Mouse (Mus musculus) large intestine, adult 2 months (tissue): ENCODE results near the gene Tada3. TPM values are rescaled to one million over a fixed set of nuclear protein-coding genes. Genes with fewer than 3 reads are reported as not detected.
A peak's percentile ranks its signal among the peaks of the same experiment; 100 is the strongest.

Experiments
- DNase-seq: peaks from one replicate; pipeline ENCODE4 v3.0.0-alpha.2; 2012; ENCODE audit warnings: low read depth, low spot score
- WGBS: fragments of 180-500 bp; shearing (Covaris S2); methylation state at CpG from one replicate; pipeline ENCODE4 v1.1.7; 2018; 5-methylcytosine and 5-hydroxymethylcytosine counted together
- polyA plus RNA-seq: library from polyadenylated mRNA; depleted of rRNA; stranded (reverse); fragments of >200 nt; gene quantifications from 2 replicates; pipeline ENCODE4 v1.2.3, GENCODE M21; 2012

Tada3 gene
- polyA plus RNA-seq, 1 experiment: 19.8 TPM

DNA sequence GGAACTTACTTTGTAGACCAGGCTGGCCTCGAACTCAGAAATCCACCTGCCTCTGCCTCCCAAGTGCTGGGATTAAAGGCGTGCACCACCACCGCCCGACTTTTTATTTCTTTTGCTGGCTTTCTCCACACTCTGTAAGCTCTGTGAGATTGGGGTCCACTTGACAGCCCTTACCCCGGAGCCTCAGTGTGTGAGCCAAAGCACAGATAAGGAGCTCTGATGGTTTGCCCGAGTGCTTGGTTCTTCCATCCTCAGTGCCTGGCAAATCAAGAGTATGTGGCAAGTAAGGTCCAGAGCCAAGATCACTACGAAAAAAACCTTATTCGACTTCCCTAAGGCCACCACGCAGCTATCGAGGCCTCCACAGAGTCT is 14.3 kb upstream of the Tada3 start:
- DNase-seq: no peak
- 25% methylated on average over 10 of the region's 10 CpGs for WGBS

DNA sequence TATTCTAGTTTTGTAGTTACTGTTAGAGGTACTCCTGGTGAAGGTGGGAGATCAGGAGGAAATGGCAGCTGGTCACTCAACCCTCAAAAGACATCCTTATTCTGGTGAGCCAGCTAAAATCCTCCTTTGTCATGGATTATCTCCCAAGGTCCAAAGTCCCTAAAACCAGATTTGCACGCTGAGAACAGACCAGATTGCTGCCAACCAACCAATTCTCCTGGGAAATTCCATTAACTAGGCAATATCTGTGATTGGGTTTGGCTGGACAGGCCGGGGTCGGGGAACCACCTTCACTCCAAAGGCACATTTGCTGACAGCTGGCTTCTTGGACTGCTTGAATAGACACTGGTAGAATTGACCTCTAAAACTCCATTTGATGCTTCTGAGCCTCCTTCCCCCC is 13.0 kb upstream of the Tada3 start:
- 66% methylated on average over 3 of the region's 3 CpGs for WGBS
- DNase-seq: no peak

DNA sequence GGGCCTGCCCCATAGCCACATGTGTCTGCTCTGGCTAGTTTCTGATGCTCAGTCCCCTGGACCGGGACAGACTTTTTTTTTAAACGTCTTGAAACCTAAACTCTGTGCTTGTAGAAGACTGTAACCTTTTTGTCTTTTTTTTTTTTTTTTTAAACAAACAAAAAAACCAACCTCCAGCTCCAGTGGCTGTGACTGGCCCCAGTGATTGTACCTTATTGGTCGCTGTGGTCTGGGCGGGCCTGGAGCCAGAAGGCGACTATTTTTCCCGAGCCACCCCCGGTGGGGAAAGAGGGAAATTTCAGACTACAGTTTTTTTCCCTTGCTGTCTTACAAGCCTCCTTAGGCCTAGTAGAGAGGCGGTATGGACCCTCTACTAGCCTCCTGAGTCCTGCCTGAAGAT is 11.3 kb upstream of the Tada3 start, which contains the start of gene Ttll3:
Gene Ttll3, plus strand, starts transcription at position 301 of the 400 bp plus-strand sequence.
- 66% methylated on average over 8 of the region's 8 CpGs for WGBS
- no peak for DNase-seq

DNA sequence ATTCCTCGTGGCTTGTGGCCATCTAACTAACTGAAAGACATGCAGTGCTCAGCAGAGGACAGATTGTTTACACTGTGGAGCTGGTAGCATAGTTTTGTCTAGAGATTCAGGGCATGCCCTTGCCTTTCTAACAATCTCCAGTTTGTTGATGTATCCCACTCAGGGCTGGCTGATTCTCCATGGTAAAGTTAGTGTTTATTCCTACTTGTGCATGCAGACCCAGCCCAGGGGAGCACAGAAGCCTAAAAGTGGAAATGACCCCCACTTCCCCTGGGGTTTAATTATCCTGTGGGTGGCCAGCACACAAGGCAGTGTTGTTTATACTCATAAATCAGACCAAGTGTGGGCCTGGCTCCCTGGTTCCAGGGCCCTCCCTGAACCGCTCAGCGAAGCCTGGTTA is 8.3 kb upstream of the Tada3 start:
- 61% methylated on average over 3 of the region's 3 CpGs for WGBS

DNA sequence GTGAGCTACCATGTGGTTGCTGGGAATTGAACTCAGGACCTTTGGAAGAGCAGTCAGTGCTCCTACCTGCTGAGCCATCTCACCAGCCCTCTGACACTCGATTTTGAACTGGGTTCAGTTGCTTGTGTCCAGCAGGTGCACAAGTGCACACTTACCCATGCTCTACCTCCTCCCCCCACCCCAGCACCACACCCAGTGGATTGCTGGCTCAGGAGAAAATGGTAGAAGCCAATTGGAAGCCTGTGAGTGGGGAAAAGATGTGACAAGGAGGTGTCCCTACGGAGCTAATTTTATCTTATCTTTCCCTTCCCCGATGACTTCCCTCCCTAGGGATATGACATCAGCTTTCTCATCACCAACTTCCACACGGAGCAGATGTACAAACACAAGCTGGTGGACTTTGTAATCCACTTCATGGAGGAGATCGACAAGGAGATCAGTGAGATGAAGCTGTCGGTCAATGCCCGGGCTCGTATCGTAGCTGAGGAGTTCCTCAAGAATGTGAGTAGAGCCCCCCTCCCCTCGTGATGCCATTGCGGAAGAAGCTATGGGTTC is 7.6 kb upstream of the Tada3 start:
- 59% methylated on average over 11 of the region's 11 CpGs for WGBS
- no peak for DNase-seq

More for the DNA sequence above, 8.3 kb upstream of the Tada3 start:
- DNase-seq: no peak

DNA sequence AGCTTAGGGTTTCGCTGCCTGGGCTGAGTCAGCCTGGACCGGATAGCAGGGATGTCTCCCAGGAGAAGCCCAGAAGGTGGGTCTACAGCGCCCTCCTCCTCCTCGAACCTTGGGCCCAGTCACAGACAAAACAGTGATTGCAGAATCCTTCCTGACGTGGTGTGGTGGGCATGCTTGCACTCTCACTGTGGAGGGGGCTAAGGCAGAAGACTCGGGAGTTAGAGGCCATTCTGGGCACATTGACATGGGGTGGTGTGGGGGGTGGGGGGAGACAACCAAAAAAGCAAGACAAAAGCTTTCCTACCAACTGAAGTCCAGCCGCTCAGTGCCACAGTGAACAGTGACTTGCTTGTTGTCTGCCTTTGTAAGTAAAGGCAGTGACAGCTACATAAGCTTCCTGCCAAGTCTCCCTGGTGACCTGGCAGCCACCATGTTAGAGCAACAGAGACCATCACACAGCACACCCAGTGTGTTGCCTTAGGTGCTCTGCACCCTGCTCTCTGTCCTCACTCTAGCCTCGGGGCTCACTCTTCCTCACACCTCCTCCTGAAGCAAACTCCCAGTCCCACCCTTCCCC is 6.8 kb upstream of the Tada3 start:
- no peak for DNase-seq
- WGBS: 90% methylated on average over 8 of the region's 8 CpGs

DNA sequence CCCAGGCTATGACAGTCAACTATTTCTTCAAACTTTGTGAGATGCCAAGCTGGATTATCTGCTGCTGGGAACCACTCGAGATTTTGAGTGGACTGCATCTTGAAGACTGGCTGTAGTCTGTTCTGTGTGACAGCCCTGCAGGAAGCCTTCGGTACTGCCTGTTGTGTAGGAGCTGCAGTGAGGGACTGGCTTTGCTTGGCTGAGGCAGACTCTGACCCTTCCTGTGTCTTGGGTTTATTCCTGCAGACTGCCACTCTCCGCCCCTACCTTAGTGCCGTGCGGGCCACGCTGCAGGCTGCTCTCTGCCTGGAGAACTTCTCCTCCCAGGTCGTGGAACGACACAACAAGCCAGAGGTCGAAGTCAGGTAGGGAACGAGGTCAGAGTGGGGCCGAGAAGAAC is 2.8 kb upstream of the Tada3 start:
- WGBS: 75% methylated on average over 11 of the region's 11 CpGs
- no peak for DNase-seq

GRCm38 (mm10) chr6:113379246-113379645 is 1.6 kb upstream of the Tada3 start:
- WGBS: 25% methylated on average over 6 of the region's 6 CpGs
- DNase-seq: no peak

GRCm38 (mm10) chr6:113377172-113377495 is 549 bp downstream of the Tada3 start:
- WGBS: under 1% methylated on average over 7 of the region's 7 CpGs
- peak; percentile 19 for DNase-seq

- no peak for DNase-seq
- 33% methylated on average over 4 of the region's 4 CpGs for WGBS
Measured at GRCm38 (mm10) chr6:113373491-113373890, 4.2 kb downstream of the Tada3 start.

- WGBS: 62% methylated on average over 20 of the region's 20 CpGs
- no peak for DNase-seq
Measured at GRCm38 (mm10) chr6:113370194-113370929, 7.3 kb downstream of the Tada3 start.

- no peak for DNase-seq
- WGBS: 92% methylated on average over 5 of the region's 5 CpGs
Measured at GRCm38 (mm10) chr6:113368577-113368976, 9.1 kb downstream of the Tada3 start.

- no peak for DNase-seq
- WGBS: 93% methylated on average over 7 of the region's 7 CpGs
Measured at GRCm38 (mm10) chr6:113368124-113368523, 9.6 kb downstream of the Tada3 start.

GRCm38 (mm10) chr6:113367574-113367973 is 10.1 kb downstream of the Tada3 start:
- WGBS: 100% methylated on average over 1 of the region's 1 CpGs
- DNase-seq: no peak

DNA sequence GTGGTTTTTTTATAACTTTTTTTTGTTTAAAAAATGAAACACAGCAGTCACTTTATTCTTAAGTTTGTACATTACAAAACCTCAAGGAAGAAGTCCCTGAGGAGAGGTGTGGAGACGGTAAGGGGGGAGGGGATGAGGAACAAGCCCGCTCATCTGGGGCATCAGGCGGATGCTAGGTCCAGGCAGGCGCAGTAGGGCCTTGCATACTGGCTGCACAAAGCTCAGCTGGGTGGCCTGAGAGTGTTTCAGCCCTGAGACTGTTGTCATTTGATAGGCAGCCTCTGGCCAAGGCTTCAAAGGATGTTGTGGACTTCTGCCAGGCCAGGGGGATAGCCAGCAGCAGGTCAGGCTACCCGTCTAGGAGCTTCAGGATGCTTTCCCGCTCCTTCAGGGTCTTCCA is 11.0 kb downstream of the Tada3 start:
- 94% methylated on average over 6 of the region's 6 CpGs for WGBS
- DNase-seq: no peak

- 61% methylated on average over 8 of the region's 8 CpGs for WGBS
- DNase-seq: no peak
Measured at GRCm38 (mm10) chr6:113364518-113365135, 13.1 kb downstream of the Tada3 start.

DNA sequence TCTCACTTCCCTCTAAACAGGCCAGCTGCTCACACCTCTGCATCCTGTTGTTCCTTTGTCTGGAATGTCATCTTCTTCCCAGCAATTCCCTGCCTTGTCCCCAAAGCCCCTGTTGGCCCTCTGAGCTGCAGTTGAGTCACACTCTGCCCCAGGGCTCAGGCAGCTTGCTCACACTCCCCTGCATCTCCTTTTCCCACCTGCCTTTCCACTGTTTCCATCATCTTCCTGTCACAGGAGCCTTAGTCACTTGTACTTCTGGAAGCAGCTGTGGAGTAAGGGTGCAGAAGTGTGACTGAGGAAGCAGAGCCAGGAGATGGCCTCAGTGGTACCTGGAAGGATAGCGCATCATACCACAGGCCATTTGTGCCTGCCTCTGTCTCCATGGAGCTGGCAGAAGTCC is 15.4 kb downstream of the Tada3 start:
- WGBS: 97% methylated on average over 1 of the region's 1 CpGs

GRCm38 (mm10) chr6:113361476-113361875 is 16.2 kb downstream of the Tada3 start:
- DNase-seq: no peak
- WGBS: 75% methylated on average over 4 of the region's 4 CpGs

More for the DNA sequence above, 15.4 kb downstream of the Tada3 start:
- DNase-seq: no peak

GRCm38 (mm10) chr6:113353696-113354095 is 24.0 kb downstream of the Tada3 start:
- 36% methylated on average over 3 of the region's 3 CpGs for WGBS
- no peak for DNase-seq

DNA sequence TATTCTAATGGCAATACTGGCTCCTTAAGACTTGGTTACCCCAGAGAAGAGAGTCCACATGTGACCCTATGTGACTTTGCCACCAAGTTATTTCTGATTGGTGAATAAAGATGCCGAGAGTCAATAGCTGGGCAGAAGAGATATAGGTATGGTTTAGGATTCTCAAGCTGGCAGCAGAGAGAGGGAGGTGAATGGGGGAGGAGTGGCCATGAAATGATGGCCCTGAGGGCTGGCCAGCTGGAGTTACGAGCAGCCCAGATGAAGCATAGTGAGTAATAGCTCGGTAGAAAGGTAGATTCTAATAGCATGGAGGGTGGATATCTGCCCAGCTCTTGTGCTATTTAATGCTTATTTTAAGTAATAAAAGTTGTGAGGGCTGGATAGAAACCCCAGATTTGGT is 24.9 kb downstream of the Tada3 start:
- no peak for DNase-seq

GRCm38 (mm10) chr6:113351653-113352052 is 26.0 kb downstream of the Tada3 start:
- WGBS: 36% methylated on average over 10 of the region's 10 CpGs
- no peak for DNase-seq

More for the DNA sequence above, 24.9 kb downstream of the Tada3 start:
- WGBS: 71% methylated on average over 3 of the region's 3 CpGs
